Mouse (Mus musculus) kidney, postnatal 4 days (tissue): ENCODE measurements at regions not wholly inside any gene's neighbourhood (a gene's known extent, or its start where the extent isn't known, plus 50 kb on each side); places are given as distances from the start of the nearest gene placed in this dataset.
A peak's percentile ranks its signal among the peaks of the same experiment; 100 is the strongest.

Source experiments
- DNase-seq, 2 experiments: peaks; one replicate each; pipeline ENCODE4 v3.0.0; 2021; ENCODE audit warnings: mixed read lengths in 2 of 2

DNA sequence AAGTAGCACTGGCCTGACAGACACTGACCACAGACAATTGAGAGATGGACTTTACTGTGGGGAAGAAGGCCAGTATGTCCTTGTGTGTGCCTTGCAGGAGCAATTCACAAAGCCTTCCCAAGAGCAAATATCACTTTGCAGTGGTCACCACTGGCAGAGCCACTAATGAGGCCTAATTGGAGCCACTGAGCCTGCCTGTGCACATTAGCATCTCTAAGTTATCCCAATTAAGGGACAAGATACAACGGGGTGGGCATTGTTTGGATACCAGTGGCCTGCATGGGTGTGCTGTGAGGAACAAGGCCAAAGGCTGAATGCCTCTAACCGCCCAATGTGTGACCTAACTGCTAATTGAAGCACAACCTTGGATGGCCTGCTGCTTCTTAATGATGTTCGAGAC, 433.4 kb upstream of the Ptbp2 start:
- DNase-seq: no peak

DNA sequence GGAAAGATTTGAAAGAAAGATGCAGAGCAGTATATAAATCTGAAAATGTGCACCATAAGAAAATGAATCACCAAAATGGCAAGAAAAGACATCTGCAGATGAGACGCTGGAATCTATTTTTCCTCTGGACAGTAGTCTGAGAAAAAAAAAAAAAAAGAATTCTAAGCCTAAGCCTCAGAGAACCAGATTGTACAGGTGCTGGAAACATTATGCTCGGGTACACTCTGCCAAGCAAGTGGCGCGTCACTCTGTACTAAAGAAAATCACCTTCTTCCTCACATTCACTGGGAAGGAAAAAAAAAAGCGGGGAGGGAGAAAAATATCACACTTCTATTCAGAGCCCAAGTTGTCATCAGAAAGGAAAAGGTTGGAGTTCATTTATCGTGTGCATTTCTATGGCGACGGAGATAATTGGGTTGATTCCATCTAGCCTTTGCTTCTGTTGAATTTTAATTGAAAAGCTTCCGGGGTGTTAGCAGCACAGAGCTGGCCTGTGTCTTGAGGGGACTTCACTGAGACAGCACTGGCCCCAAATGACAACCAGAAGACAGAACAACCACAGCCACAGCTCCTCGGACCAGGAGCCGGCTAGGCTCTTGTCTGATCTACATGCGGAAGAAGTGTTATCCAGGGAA, 430.5 kb upstream of the Ptbp2 start:
- no peak for DNase-seq

DNA sequence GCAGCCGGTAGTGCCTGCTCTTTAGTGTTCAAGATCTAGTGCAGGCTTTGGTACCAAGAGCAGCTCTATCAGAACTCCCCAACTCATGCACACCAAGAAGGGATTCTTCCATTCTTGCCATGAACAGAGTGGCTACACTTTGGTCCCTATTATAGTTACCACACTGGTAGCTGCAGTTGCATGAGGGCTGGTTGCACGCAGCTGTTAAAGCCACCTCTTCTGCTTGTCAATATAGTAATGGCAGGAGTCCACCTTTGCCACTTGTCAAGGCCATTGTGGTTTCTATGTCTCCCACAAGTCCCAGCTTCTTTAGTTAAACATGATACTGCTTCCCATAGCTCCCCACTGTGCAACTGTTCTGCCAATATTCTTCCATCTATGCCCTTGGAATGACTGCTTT, 415.1 kb upstream of the Ptbp2 start:
- no peak for DNase-seq

DNA sequence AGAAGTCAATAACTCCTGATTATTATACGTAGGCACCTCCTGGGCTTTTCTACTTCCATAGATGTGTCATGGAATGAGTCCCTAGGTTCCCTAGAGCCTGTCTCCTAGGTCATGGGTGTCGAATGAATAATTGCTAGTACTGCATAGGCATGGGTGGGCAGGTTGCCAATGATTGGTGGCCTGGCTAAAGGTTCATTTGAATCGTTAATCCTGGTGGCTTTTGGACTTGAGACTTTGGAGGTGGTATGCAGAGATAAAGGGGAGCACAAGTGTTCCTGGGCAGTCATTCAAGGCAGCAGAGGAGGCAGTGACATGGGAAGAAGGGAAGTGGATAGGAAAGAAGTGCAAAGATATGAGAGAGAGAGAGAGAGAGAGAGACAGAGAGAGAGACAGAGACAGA, 410.2 kb upstream of the Ptbp2 start:
- DNase-seq: peak; percentile 14 to 33

DNA sequence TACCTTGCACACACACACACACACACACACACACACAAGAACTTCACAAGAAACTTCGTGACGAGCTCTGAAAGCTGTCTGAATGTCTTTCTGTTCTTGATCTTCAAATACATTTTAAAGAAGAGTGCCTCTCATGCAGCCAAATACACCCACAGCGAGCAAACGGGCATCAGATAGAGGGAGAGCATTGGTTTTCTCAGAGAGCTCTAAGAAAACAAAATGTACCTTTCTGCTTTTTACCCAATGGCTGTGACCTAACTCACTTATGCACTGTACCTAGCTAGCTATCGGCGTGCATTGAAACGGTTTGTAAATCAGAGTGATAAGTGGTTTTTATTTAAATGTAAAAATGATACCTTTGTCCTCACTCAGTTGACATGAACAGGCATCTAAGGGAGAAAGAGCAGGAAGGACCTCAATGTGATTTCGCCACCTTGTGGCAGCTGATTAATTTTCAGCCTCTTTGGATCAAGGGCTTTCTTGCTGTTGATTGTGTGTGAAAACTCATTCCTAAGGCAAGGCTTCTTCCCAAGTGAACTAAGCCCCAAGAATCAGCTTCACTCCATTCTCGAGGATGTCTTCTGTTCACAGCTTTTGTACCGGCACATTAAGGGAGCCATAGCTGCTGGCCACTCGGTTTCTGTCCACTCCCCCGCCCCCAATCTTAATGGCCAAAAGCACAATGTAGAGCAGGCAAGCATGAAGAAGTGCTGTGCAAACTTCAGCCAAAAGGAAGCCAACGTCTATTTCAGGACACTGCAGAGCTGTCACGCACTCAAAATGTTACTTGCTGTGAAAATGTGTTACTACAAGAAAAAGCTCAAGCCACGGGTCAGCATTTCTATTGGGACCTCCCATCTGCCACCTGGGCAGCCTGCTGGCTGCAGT, 408.4 kb upstream of the Ptbp2 start:
- peak; percentile 74 to 79 for DNase-seq

DNA sequence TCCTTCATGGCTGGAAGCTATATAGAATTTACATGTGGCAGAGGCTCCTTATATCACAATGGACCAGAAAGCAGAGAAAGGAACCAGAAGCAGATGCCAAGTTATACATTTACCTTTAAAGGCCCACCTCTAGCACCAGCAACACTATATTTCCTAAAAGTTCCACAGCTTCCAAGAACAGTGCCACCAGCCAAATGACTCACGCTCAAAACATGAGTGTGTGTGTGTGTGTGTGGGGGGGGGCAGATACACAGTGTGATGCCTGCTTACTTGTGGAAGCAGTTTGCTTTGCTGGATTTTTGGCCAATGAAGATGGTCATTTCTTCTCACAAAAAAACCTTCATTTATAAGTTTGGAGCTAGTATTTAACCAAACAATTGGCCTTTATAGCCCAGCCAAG, 405.3 kb upstream of the Ptbp2 start:
- no peak for DNase-seq

DNA sequence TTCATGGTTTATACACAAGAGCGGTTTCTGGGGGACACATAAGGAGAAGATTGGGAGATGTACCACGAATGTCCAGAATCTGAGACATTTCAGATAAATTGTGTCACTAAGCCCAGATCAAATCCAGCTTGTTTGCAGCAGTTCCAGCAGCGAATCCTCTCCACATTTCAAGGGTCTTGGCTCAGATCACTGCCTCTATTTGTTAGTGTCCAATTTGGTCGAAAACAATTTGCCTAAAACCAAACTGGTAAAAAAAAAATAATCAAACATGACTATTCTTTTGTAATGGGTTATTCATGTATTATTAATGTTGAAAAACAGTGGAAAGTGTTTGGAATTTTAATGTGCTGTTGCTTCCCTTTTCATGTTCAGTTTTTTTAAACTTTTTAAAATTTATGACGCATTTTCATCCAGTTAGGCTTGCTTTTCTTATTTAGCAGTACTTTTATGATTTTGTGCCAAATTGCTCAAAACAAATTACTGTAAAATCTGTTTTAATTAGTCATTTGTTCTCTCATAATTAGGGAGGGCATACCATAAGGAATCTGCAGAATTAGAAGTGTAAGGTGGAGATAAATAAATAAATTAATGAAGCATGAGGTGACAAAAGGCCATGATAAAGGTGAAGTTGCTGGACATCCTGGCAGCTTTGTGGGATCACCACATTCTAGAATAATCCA, 396.8 kb upstream of the Ptbp2 start:
- no peak for DNase-seq

DNA sequence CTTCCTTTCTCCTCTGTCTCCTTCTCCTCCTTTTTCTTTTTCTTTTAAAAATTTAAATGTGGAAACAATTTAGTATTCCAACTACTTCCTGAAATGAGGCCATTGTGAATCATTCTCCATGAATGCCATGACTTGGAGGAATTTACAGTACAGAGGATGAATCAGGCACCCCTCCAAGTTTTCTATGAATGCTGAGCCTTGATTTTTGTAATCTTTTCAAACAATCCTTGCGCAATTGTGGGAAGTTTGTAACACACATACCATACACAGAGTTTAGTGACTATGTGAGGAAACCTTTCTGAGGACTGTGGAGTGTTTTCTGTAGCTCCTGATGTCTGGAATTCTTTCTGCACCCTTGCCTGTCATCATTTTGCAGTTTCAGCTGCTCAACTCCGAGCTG, 391.4 kb upstream of the Ptbp2 start:
- no peak for DNase-seq
